Mouse (Mus musculus): ENCODE results near the gene Inpp4b. TPM values are rescaled to one million over a fixed set of nuclear protein-coding genes. Genes with fewer than 3 reads are reported as not detected.

The Inpp4b gene
- total RNA-seq, 2 experiments from 2014 or later: 4.1 to 8.0 TPM

DNA sequence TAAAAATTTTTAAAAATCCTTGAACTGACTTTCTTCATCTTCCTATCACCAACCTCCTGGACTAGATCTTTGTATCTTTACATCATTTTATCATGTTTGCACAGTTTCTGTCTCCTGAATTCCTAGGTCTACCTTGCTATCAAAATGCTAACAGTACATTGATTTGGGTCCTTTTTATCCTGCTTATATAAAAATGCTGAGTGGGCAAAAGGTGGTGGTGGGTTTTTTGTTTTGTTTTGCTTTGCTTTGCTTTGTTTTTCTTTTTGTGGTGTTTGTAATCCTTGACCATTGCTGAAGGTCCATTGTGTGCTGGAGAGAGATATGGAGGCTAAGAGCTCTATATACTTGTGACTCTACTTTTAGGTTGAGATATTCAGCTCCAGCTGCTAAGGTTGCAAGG, 750.9 kb downstream of the Inpp4b start:
- ATAC-seq (ENCODE audit: poor library complexity, severe bottlenecking): no peak

DNA sequence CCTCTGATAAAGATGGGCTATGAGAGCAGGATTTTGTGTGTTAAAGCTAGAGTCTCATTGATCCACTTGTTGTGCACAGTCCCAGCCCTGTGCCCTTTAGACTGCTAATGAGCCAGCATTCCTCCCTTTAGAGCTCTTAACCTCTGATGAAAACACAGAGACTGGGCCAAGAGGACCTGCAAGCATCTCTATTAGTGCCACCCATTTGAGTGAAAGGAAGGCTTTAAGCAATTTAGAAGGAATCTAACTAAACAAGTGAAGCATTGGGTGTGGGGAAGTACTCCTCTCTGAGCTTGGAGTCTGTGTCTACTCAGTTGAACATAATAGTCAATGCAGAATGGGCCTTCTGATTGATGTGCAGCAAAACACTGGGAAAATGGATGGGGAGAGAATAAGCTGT, 762.2 kb downstream of the Inpp4b start:
- no peak for ATAC-seq (ENCODE audit: poor library complexity, severe bottlenecking)

DNA sequence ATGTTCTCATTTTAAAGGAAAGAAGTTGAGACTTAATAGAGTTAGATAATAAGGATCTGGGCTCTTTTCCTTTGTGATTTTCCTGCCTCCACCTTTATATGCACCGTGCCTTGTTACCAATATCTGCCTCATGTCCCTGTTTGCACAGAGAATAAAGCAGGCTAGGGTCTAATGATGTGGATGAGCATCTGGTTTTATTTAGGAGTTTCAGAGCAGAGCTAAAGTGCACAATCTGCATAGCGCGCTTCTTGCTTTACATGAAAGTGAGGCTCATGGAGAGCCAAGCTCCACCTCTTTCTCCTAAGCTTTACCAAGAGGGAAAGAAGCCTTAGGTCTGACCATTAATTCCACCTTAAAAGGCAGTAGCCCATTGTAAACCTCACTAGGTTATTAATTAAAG, 763.8 kb downstream of the Inpp4b start:
- no peak for ATAC-seq (ENCODE audit: poor library complexity, severe bottlenecking)

DNA sequence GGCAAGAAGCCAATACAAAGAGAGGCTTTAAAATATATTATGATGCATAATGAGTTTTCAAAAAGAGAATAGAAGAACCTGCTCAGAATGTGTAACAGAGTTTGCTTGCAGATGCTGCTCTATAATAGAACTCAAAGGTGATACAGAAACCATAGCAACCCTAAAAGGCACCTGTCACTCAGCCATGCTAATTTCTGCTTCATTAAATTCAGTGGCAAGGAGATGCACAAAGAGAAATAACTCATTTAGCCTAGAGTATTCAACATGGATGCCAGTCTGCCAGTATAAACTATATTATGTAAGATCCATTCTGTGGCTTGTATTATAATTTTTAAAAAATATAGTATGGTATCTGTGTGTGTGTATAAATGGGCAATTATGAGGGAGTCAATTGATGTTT, 807.9 kb downstream of the Inpp4b start:
- no peak for ATAC-seq (ENCODE audit: poor library complexity, severe bottlenecking)

DNA sequence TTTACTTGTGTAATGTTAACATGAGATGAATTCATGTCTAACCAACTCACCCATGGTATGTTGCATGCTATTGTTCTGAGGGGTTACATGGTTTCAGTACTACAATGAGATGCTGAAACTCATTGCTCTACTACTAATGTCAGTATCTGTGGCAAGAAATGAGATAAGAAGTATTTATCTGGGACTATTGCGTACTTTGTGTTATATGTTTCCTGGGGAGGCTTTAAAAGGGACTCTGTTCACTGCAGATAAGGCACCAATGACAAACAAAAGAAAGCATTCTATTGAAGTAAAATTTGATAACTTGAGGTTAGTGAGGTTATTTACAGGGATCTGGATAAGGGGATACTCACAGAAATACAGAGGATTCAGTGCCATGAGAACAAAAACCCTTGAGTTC, 815.6 kb downstream of the Inpp4b start:
- ATAC-seq (ENCODE audit: poor library complexity, severe bottlenecking): no peak

All from megakaryocyte, adult 5-6 weeks (primary cell).